Mouse (Mus musculus) leukemia stem cell, adult 10-12 weeks (primary cell): Measurements from ENCODE around the gene Nol8. TPM values are rescaled to one million over a fixed set of nuclear protein-coding genes. Genes with fewer than 3 reads are reported as not detected.

Experiments used
- polyA plus RNA-seq: library from polyadenylated mRNA; stranded (reverse); fragments of >175 nt; gene quantifications from 2 replicates; pipeline ENCODE4 v1.2.3, GENCODE M21; 2012; ENCODE audit warnings: low replicate concordance

Nol8 gene
- polyA plus RNA-seq = 0.16 and 1.4 TPM in 2 replicates

GRCm38 (mm10) chr13:49652481-49653179 is at the start of gene Nol8, which contains the start of gene Cenpp:
Nol8 (plus strand) TSS chr13:49653078.
Cenpp (minus strand) TSS chr13:49652785.

GRCm38 (mm10) chr13:49607714-49608113 is 45.2 kb upstream of the Nol8 start, which contains the start of gene Ogn:
Ogn (plus strand) TSS chr13:49608046.

DNA sequence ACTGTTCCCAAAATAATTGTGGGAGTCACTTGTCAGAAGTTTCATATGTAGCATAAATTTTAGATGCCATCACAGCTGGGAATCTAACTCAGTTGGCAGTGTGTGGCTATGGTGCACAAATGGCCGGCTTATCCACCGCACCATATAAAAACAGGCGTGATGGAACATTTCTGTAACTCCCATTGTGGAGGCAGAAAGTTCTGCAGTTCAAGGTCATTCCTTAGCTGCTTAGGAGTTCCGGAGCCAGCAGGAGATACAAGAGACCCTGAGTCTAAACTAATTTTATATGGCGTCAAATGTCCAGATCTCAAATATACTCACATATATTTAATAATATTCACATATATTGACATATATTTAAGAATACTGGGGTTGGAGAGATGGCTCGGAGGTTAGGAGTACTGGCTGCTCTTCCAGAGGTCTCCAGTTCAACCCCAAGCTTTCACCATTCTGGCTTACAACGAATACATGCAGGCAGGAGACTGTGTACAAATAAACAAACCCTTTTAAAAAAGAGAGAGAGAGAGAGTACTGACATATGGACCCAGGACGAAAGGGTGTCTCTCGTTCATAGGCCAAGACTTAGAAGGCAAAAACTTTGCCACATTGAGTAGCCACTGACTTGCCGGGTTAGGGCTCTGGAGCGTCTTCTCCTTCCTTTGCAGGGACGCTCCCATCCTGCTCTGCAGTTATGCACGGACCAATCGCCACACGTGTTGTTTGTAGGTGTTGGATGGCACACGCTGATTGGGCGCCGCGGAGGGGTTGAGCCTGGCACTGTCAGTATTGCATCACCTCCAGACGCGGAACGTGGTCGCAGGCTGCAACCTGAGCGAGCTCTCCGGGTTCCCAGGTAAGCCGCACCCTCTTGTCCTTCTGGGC is 28.7 kb downstream of the Nol8 start, which contains the start of gene Iars:
Gene Iars, plus strand, starts transcription at position 750 of the 882 bp plus-strand sequence.

Other genes with a start within 250 kb of the Nol8 start
- gene Ippk, start 231.8 kb upstream of the Nol8 start, polyA plus RNA-seq = 0.39 and 2.7 TPM in 2 replicates
- gene Tes3-ps, start 159.8 kb upstream of the Nol8 start, polyA plus RNA-seq = 0.09 TPM in 1 of 2 replicates, not detected in the other
- gene Ecm2, start 148.3 kb upstream of the Nol8 start, polyA plus RNA-seq = 0.05 TPM in 1 of 2 replicates, not detected in the other
- gene Aspn, start 108.6 kb upstream of the Nol8 start, polyA plus RNA-seq = not detected in 2 replicates
- gene Omd, start 70.6 kb upstream of the Nol8 start, polyA plus RNA-seq = not detected in 2 replicates
- gene Ogn, start 45.0 kb upstream of the Nol8 start, polyA plus RNA-seq = not detected in 2 replicates
- 6.2 and 7.2 TPM in 2 replicates for gene Cenpp, start 293 bp upstream of the Nol8 start, polyA plus RNA-seq
- 4.9 and 25.5 TPM in 2 replicates for gene Iars, start 29.0 kb downstream of the Nol8 start, polyA plus RNA-seq
- gene Gm30302, start 145.9 kb downstream of the Nol8 start, polyA plus RNA-seq = not detected in 2 replicates